Mouse (Mus musculus) limb, embryonic 14.5 days (tissue): ENCODE measurements around the gene Fkbp7. TPM values are rescaled to one million over a fixed set of nuclear protein-coding genes. Genes with fewer than 3 reads are reported as not detected.

Experiments
- ATAC-seq: fragments of 200-750 bp; cut with Nextera tagmentation; 2 replicates; pipeline ENCODE4 v1.8.0; 2017; ENCODE audit warnings: low read depth, moderate number of reproducible peaks, moderate TSS enrichment; ENCODE audit not compliant: low FRiP score
- DNase-seq: peaks from one replicate; pipeline ENCODE4 v3.0.0-alpha.2; 2015; ENCODE audit warnings: low spot score
- H3K27ac ChIP-seq: fragments of 300-500 bp; sonication (generic); replicated peaks from 2 replicates; pipeline ENCODE4 v1.5.1; 2014; ENCODE audit warnings: low read depth, mild to moderate bottlenecking, low read length, moderate library complexity, mixed read lengths
- H3K27me3 ChIP-seq: fragments of 300-500 bp; sonication (generic); 2 replicates; pipeline ENCODE4 v1.6.1; 2014; ENCODE audit warnings: low read length, mixed read lengths; ENCODE audit not compliant: control insufficient read depth, insufficient read depth
- H3K36me3 ChIP-seq: fragments of 300-500 bp; sonication (generic); 2 replicates; pipeline ENCODE4 v1.6.1; 2014; ENCODE audit warnings: mild to moderate bottlenecking, low read length, moderate library complexity, mixed read lengths; ENCODE audit not compliant: control insufficient read depth, insufficient read depth
- H3K4me1 ChIP-seq: fragments of 300-500 bp; sonication (generic); 2 replicates; pipeline ENCODE4 v1.6.1; 2014; ENCODE audit warnings: antibody characterized with exemption, low read length, mixed read lengths; ENCODE audit not compliant: control insufficient read depth, insufficient read depth
- H3K4me2 ChIP-seq: fragments of 300-500 bp; sonication (generic); replicated peaks from 2 replicates; pipeline ENCODE4 v1.6.1; 2014; ENCODE audit warnings: low read depth, mild to moderate bottlenecking, low read length, moderate library complexity; ENCODE audit not compliant: severe bottlenecking
- H3K4me3 ChIP-seq: fragments of 300-500 bp; sonication (generic); replicated peaks from 2 replicates; pipeline ENCODE4 v1.5.1; 2014; ENCODE audit warnings: low read length
- H3K9ac ChIP-seq: fragments of 300-500 bp; sonication (generic); 2 replicates; pipeline ENCODE4 v1.6.1; 2014; ENCODE audit warnings: mild to moderate bottlenecking, low read depth, low read length, moderate library complexity; ENCODE audit not compliant: severe bottlenecking
- H3K9me3 ChIP-seq: fragments of 300-500 bp; sonication (generic); 2 replicates; pipeline ENCODE4 v1.6.1; 2016; ENCODE audit warnings: low read length; ENCODE audit not compliant: control insufficient read depth
- POLR2A ChIP-seq: fragments of 200-500 bp; IDR thresholded peaks from 2 replicates; pipeline ENCODE4 v1.8.0; 2012; ENCODE audit warnings: inconsistent platforms, mild to moderate bottlenecking, moderate library complexity, borderline replicate concordance; ENCODE audit not compliant: insufficient read depth, insufficient read length; ENCODE audit errors: extremely low read depth
- WGBS: fragments of 180-500 bp; shearing (Covaris S2); extraction: QIAGEN DNeasy Blood & Tissue Kit; methylation state at CpG from one replicate; pipeline ENCODE4 v1.1.7; 2014; 5-methylcytosine and 5-hydroxymethylcytosine counted together
- polyA plus RNA-seq, 2 experiments: library from polyadenylated mRNA; depleted of rRNA in 1 of 2; stranded (reverse) in 1 of 2; unstranded in 1 of 2; fragments of >200 nt; fragmentation: Nextera tagmentation in 1 of 2; extraction: Ambion mirVana in 1 of 2; gene quantifications; 2 replicates each; pipeline versions ENCODE4 v1.2.1 to v1.2.3; 2012 to 2014

The Fkbp7 gene
- polyA plus RNA-seq, 2 experiments, result 102 to 151 TPM

DNA sequence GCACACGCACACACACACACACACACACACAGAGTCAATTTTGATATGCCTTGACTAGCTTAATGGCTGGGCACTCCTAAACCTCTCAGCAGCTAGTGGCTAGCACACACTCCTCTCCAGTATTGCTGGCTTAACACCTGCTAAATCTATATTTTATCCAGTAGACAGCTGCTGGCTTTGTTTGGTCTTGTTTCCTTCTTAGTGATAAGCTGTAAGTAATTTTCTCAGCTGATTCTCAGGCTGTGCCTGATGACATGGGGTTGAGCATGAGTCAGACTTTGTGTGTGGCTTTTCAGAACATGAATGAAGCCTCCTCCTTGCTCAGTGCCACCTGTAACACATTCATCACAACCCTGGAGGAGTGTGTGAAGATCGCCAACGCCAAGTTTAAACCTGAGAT, 14.1 kb upstream of the Fkbp7 start:
- H3K4me3 ChIP-seq, result no peak overlapping the region
- H3K27ac ChIP-seq, result no peak overlapping the region
- no peaks in the 10 kb centered on the region for H3K9me3 ChIP-seq
- H3K9ac ChIP-seq, result no peak overlapping the region
- DNase-seq (no peak), ATAC-seq (no peak; the same call in 1 of the 2 replicates)
- H3K4me1 ChIP-seq, result no peaks in the 10 kb centered on the region
- no peak for TF ChIP-seq POLR2A
- H3K36me3 ChIP-seq, result peaks cover 78% of the 10 kb centered on the region
- 89% methylated on average over 3 of the region's 3 CpGs for WGBS
- H3K4me2 ChIP-seq, result no peak overlapping the region
- no peaks in the 10 kb centered on the region for H3K27me3 ChIP-seq

DNA sequence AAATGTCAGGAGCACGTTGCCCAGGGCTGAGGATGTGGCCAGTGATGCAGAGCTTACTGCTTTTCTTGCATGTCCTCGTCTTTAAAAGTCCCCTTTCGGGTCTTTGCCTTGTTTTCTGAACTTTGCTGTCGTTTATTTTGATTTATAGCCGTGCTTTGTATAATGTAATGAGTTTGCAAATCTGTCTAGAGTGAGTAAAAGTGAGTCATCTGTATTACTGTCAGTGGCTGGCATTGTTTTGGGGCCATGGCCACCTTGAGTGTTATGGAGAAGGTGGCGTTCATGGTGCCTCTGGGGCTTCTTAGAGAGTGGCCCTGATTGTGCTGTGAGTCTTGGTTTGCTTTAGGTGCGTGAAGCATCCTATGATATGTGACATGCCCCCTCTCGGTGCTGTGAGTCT, 9.4 kb upstream of the Fkbp7 start:
- WGBS, result 92% methylated on average over 8 of the region's 8 CpGs

GRCm38 (mm10) chr2:76676401-76677226, 3.7 kb upstream of the Fkbp7 start:
- DNase-seq (no peak), ATAC-seq (no peak)
- WGBS, result 41% methylated on average over 13 of the region's 13 CpGs
- peak overlapping the region; percentile 80 for H3K4me3 ChIP-seq
- H3K36me3 ChIP-seq, result peaks cover 14% of the 10 kb centered on the region
- peak overlapping the region; percentile 66 for H3K4me2 ChIP-seq
- no peak for TF ChIP-seq POLR2A
- H3K9me3 ChIP-seq, result no peaks in the 10 kb centered on the region
- H3K9ac ChIP-seq, result peak overlapping the region; percentile 89
- peaks cover 14% of the 10 kb centered on the region for H3K4me1 ChIP-seq
- H3K27ac ChIP-seq, result no peak overlapping the region
- no peaks in the 10 kb centered on the region for H3K27me3 ChIP-seq

More for the DNA sequence above, 9.4 kb upstream of the Fkbp7 start:
- H3K4me1 ChIP-seq, result no peaks in the 10 kb centered on the region
- H3K4me2 ChIP-seq, result no peak overlapping the region
- H3K36me3 ChIP-seq, result peaks cover 60% of the 10 kb centered on the region
- no peaks in the 10 kb centered on the region for H3K9me3 ChIP-seq
- no peak overlapping the region for H3K9ac ChIP-seq
- H3K4me3 ChIP-seq, result no peak overlapping the region
- H3K27me3 ChIP-seq, result no peaks in the 10 kb centered on the region
- ATAC-seq (no peak), DNase-seq (no peak)
- no peak for TF ChIP-seq POLR2A
- no peak overlapping the region for H3K27ac ChIP-seq

- H3K36me3 ChIP-seq, result peaks cover 11% of the 10 kb centered on the region
- no peak for DNase-seq
- peak overlapping the region; percentile 80 for H3K4me3 ChIP-seq
- H3K9me3 ChIP-seq, result no peaks in the 10 kb centered on the region
- H3K4me2 ChIP-seq, result peak overlapping the region; percentile 66
- no peak for ATAC-seq
- TF ChIP-seq POLR2A, result no peak
- 8% methylated on average over 4 of the region's 4 CpGs for WGBS
- H3K27ac ChIP-seq, result no peak overlapping the region
- peaks cover 19% of the 10 kb centered on the region for H3K4me1 ChIP-seq
- peak overlapping the region; percentile 89 for H3K9ac ChIP-seq
- no peaks in the 10 kb centered on the region for H3K27me3 ChIP-seq
Measured at GRCm38 (mm10) chr2:76675949-76676348, 3.0 kb upstream of the Fkbp7 start.

DNA sequence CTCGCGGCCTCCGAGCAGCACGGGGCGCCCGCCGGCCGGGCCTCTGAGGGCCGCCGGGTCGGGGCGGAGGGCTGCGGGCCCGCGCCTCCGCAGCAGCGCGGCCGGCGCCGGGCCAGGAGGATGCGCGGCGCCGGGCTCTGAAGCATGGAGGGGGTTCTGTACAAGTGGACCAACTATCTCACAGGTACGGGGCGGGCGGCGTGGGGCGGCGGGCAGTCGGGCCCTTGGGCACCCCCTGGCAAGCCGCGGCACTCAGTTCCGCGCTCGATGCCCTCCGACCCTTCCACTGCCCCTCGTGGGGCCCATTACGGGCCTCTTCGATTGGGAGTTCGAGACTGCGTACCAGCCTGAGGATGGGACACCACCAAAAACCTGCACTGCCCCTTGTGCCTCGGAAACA, 2.5 kb upstream of the Fkbp7 start:
- peaks cover 19% of the 10 kb centered on the region for H3K4me1 ChIP-seq
- peak overlapping the region; percentile 76 for H3K27ac ChIP-seq
- TF ChIP-seq POLR2A, result no peak
- WGBS, result 2% methylated on average over 17 of the region's 44 CpGs
- peak overlapping the region; percentile 80 for H3K4me3 ChIP-seq
- peak overlapping the region; percentile 89 for H3K9ac ChIP-seq
- ATAC-seq, result peak; percentile 48
- no peaks in the 10 kb centered on the region for H3K9me3 ChIP-seq
- no peaks in the 10 kb centered on the region for H3K27me3 ChIP-seq
- peaks cover 6% of the 10 kb centered on the region for H3K36me3 ChIP-seq
- H3K4me2 ChIP-seq, result peak overlapping the region; percentile 66
- no peak for DNase-seq
